Mouse (Mus musculus) midbrain, embryonic 16.5 days (tissue): ENCODE data around the gene Wt1. TPM values are rescaled to one million over a fixed set of nuclear protein-coding genes. Genes with fewer than 3 reads are reported as not detected.

Source experiments
- ATAC-seq: fragments of 200-750 bp; cut with Nextera tagmentation; 2 replicates; pipeline ENCODE4 v1.8.0; 2017; ENCODE audit warnings: moderate TSS enrichment
- H3K27ac ChIP-seq: fragments of 300-500 bp; sonication (generic); 2 replicates; pipeline ENCODE4 v1.5.1; 2014; ENCODE audit warnings: mild to moderate bottlenecking, low read length, mixed read lengths
- H3K27me3 ChIP-seq: fragments of 300-500 bp; sonication (generic); 2 replicates; pipeline ENCODE4 v1.6.1; 2014; ENCODE audit warnings: low read depth, low read length, mixed read lengths; ENCODE audit not compliant: control insufficient read depth, insufficient read depth
- H3K36me3 ChIP-seq: fragments of 300-500 bp; sonication (generic); 2 replicates; pipeline ENCODE4 v1.6.1; 2014; ENCODE audit warnings: mild to moderate bottlenecking, low read length, moderate library complexity, mixed read lengths; ENCODE audit not compliant: control insufficient read depth, insufficient read depth
- H3K4me1 ChIP-seq: fragments of 300-500 bp; sonication (generic); 2 replicates; pipeline ENCODE4 v1.6.1; 2014; ENCODE audit warnings: mild to moderate bottlenecking, low read length, mixed read lengths; ENCODE audit not compliant: control insufficient read depth, insufficient read depth
- H3K4me2 ChIP-seq: fragments of 300-500 bp; sonication (generic); 2 replicates; pipeline ENCODE4 v1.6.1; 2014; ENCODE audit warnings: mild to moderate bottlenecking, low read length, mixed read lengths
- H3K4me3 ChIP-seq: fragments of 300-500 bp; sonication (generic); 2 replicates; pipeline ENCODE4 v1.5.1; 2014; ENCODE audit warnings: low read depth, mild to moderate bottlenecking, low read length, moderate library complexity, mixed read lengths
- H3K9ac ChIP-seq: fragments of 300-500 bp; sonication (generic); 2 replicates; pipeline ENCODE4 v1.6.1; 2014; ENCODE audit warnings: low read depth, low read length, mixed read lengths
- H3K9me3 ChIP-seq: fragments of 300-500 bp; sonication (generic); replicated peaks from 2 replicates; pipeline ENCODE4 v1.6.1; 2014; ENCODE audit warnings: mild to moderate bottlenecking, low read length, mixed read lengths; ENCODE audit not compliant: control insufficient read depth, poor library complexity, severe bottlenecking
- WGBS: fragments of 180-500 bp; shearing (Covaris S2); extraction: QIAGEN DNeasy Blood & Tissue Kit; methylation state at CpG from one replicate; pipeline ENCODE4 v1.1.7; 2014; 5-methylcytosine and 5-hydroxymethylcytosine counted together
- polyA plus RNA-seq: library from polyadenylated mRNA; unstranded; fragments of >200 nt; fragmentation: Nextera tagmentation; extraction: Ambion mirVana; gene quantifications from 2 replicates; pipeline ENCODE4 v1.2.1, GENCODE M21; 2015

Wt1 gene
- polyA plus RNA-seq, result 0.13 and 0.22 TPM in 2 replicates

- ATAC-seq, result peak; percentile 34; the same call in 1 of the 2 replicates
- Histone ChIP-seq H3K9me3 (no peaks in the 10 kb centered on the region; the same call in 1 of the 2 replicates), H3K9ac (no peak within 1 kb of the TSS), H3K4me2 (peak within 1 kb of the TSS; percentile 21; the same call in 1 of the 2 replicates), H3K36me3 (no peaks in the 10 kb centered on the region), H3K27ac (no peak within 1 kb of the TSS), H3K4me3 (peak within 1 kb of the TSS; percentile 10; the same call in 1 of the 2 replicates), H3K4me1 (peaks cover 4% of the 10 kb centered on the region; the same call in 1 of the 2 replicates), H3K27me3 (peaks cover 78% of the 10 kb centered on the region)
- under 1% methylated on average over 20 of the region's 25 CpGs for WGBS
These were observed at the start of gene Wt1 for GRCm38 (mm10) chr2:105126279-105126678. Gene Wt1 (plus strand): TSS chr2:105126529.

- 78% methylated on average over 7 of the region's 7 CpGs for WGBS
- no peaks in the 10 kb centered on the region for H3K4me1 ChIP-seq
- no peaks in the 10 kb centered on the region for H3K36me3 ChIP-seq
These were observed 49.2 kb upstream of the Wt1 start for GRCm38 (mm10) chr2:105077151-105077550.

GRCm38 (mm10) chr2:105082256-105082790 lies 44.0 kb upstream of the Wt1 start:
- H3K9ac ChIP-seq, result no peak overlapping the region
- H3K4me2 ChIP-seq, result no peak overlapping the region
- no peak for ATAC-seq
- no peaks in the 10 kb centered on the region for H3K27me3 ChIP-seq
- no peaks in the 10 kb centered on the region for H3K36me3 ChIP-seq
- H3K27ac ChIP-seq, result no peak overlapping the region
- no peak overlapping the region for H3K4me3 ChIP-seq
- H3K9me3 ChIP-seq, result no peaks in the 10 kb centered on the region
- WGBS, result 23% methylated on average over 9 of the region's 9 CpGs
- H3K4me1 ChIP-seq, result no peaks in the 10 kb centered on the region

More at GRCm38 (mm10) chr2:105077151-105077550, 49.2 kb upstream of the Wt1 start:
- Histone ChIP-seq H3K27ac (no peak overlapping the region), H3K9me3 (no peaks in the 10 kb centered on the region), H3K27me3 (no peaks in the 10 kb centered on the region), H3K4me2 (no peak overlapping the region), H3K9ac (no peak overlapping the region), H3K4me3 (no peak overlapping the region)
- no peak for ATAC-seq

DNA sequence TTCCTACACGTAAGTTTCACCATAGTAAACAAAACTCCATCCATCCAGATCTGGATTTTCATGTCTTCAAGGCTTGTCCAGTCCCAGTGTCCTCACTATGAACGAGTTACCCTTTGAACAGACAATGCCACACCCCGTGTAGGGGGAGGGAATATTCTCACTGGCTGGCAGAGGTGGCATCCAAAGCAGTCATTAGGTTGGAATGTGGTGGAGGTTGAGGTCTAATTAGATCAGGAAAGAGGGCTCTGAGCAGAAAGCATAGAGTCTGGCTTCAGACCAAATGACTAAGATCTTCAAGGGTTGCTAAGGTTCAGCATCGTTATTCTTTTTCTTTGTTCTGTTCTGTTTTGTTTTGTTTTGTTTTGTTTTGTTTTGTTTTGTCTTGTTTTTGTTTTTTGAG lies 42.3 kb upstream of the Wt1 start:
- no peak for ATAC-seq
- H3K27ac ChIP-seq, result no peak overlapping the region

GRCm38 (mm10) chr2:105086081-105086480 lies 40.2 kb upstream of the Wt1 start:
- Histone ChIP-seq H3K27ac (no peak overlapping the region), H3K27me3 (no peaks in the 10 kb centered on the region), H3K9ac (no peak overlapping the region), H3K36me3 (no peaks in the 10 kb centered on the region), H3K4me2 (no peak overlapping the region), H3K9me3 (no peaks in the 10 kb centered on the region), H3K4me3 (no peak overlapping the region), H3K4me1 (peaks cover 11% of the 10 kb centered on the region)
- ATAC-seq, result no peak
- WGBS, result 96% methylated on average over 3 of the region's 3 CpGs

More for the DNA sequence above, 42.3 kb upstream of the Wt1 start:
- H3K27me3 ChIP-seq, result no peaks in the 10 kb centered on the region
- H3K4me3 ChIP-seq, result no peak overlapping the region
- no peaks in the 10 kb centered on the region for H3K36me3 ChIP-seq
- H3K9me3 ChIP-seq, result no peaks in the 10 kb centered on the region
- H3K4me1 ChIP-seq, result peaks cover under 1% of the 10 kb centered on the region; the same call in 1 of the 2 replicates
- WGBS, result 81% methylated on average over 4 of the region's 4 CpGs
- H3K9ac ChIP-seq, result no peak overlapping the region
- H3K4me2 ChIP-seq, result no peak overlapping the region

DNA sequence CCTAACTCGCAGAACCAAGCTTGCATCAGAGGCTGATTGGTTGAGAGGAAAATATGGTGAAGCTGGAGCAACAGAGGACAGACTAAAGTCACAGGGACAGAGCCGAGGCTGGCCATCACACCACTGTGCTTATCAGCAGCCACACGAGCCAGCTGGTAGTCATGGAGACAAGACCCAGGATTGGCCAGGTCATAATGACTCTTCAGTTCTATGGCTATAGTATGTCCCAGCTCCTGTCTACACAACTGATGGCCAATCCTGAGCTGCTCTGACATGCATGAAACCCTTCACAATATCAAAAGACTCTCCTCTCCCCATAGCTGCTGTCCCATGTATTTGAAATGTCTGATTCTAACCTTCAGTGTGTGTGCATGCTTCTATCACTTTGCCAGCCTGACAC lies 38.3 kb upstream of the Wt1 start:
- no peak overlapping the region for H3K4me3 ChIP-seq
- ATAC-seq, result no peak
- no peak overlapping the region for H3K4me2 ChIP-seq
- H3K27me3 ChIP-seq, result no peaks in the 10 kb centered on the region; the same call in 1 of the 2 replicates
- peaks cover 11% of the 10 kb centered on the region for H3K4me1 ChIP-seq
- no peaks in the 10 kb centered on the region for H3K9me3 ChIP-seq
- no peaks in the 10 kb centered on the region for H3K36me3 ChIP-seq
- H3K9ac ChIP-seq, result no peak overlapping the region
- 82% methylated on average over 3 of the region's 3 CpGs for WGBS
- no peak overlapping the region for H3K27ac ChIP-seq

GRCm38 (mm10) chr2:105089083-105089482 lies 37.2 kb upstream of the Wt1 start:
- WGBS, result 57% methylated on average over 4 of the region's 4 CpGs
- H3K27ac ChIP-seq, result no peak overlapping the region

DNA sequence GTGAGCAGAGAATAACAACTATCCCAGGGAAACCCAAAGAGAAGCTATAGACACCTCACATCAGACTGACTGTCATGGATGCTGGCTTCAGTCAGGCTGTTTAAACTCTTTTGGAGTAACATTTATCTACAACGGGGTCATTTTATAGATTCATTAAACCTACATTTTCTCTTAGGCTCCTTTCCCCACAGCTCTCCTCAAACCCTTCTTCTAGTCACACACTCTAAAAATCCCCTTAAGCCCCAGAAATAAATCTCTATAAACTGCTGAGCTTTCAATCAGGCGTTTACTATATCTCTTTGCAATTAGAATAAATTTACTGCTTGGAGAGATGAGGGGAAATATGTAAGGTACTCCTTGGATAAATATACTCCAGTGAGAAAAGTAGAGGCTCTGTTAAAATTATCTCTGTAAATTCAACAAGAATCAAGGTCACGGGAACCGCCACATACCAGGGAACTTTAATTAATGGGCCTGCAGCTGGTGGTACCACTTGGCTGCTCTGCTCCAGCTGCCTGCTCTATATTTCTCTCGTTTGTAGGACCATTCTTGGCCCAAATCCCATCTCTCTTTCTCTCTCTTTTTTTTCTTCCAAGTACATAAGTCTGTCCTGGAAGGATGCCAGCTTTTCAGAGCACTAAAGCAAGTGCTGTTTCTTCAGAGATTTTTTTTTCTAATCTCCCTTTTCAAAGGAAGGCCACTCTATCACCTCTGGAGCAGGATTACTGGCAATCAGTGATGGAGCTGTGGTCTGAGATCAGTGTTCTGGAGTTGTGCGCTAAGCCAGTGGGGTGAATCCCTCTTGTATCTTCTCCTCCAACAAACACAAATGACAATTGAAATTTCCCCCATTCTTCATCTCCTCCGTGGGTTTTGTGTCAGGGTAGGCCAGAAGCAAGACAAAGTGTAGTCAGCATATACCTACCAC lies 36.5 kb upstream of the Wt1 start:
- no peak overlapping the region for H3K4me2 ChIP-seq
- peak; percentile 79 for ATAC-seq
- H3K4me3 ChIP-seq, result no peak overlapping the region
- 28% methylated on average over 7 of the region's 7 CpGs for WGBS
- H3K9me3 ChIP-seq, result no peaks in the 10 kb centered on the region
- H3K9ac ChIP-seq, result no peak overlapping the region
- peak overlapping the region; percentile 53; the same call in 1 of the 2 replicates for H3K27ac ChIP-seq
- peaks cover 11% of the 10 kb centered on the region for H3K4me1 ChIP-seq
- H3K36me3 ChIP-seq, result no peaks in the 10 kb centered on the region
- H3K27me3 ChIP-seq, result no peaks in the 10 kb centered on the region; the same call in 1 of the 2 replicates

More at GRCm38 (mm10) chr2:105089083-105089482, 37.2 kb upstream of the Wt1 start:
- H3K27me3 ChIP-seq, result no peaks in the 10 kb centered on the region; the same call in 1 of the 2 replicates
- ATAC-seq, result peak; percentile 40; the same call in 1 of the 2 replicates
- H3K36me3 ChIP-seq, result no peaks in the 10 kb centered on the region
- H3K9ac ChIP-seq, result no peak overlapping the region
- H3K4me2 ChIP-seq, result no peak overlapping the region
- H3K4me3 ChIP-seq, result no peak overlapping the region
- H3K4me1 ChIP-seq, result peaks cover 11% of the 10 kb centered on the region
- no peaks in the 10 kb centered on the region for H3K9me3 ChIP-seq

DNA sequence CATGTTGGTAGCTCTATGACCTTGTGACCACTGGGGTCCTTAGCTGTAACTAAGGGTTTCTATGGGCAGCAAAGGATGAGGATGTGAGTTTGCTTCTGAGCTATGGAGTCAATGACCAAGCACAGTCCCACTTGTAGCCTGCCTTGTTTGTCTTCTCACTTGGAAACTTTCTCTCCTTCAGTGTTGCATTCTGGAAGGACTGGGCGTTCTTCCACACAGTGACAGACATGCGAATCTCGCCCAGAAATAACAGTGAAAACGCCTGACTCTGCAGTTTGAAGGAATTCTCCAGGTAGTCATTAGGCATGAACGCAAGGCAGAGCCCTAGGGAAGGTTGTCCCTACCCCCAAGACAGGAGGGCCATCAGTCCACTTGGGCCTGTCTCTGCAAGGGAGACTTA lies 35.3 kb upstream of the Wt1 start:
- H3K27ac ChIP-seq, result no peak overlapping the region
- ATAC-seq, result no peak
- H3K4me2 ChIP-seq, result no peak overlapping the region
- H3K36me3 ChIP-seq, result no peaks in the 10 kb centered on the region
- peaks cover 11% of the 10 kb centered on the region for H3K4me1 ChIP-seq
- no peaks in the 10 kb centered on the region; the same call in 1 of the 2 replicates for H3K27me3 ChIP-seq
- H3K9ac ChIP-seq, result no peak overlapping the region
- H3K4me3 ChIP-seq, result no peak overlapping the region
- H3K9me3 ChIP-seq, result no peaks in the 10 kb centered on the region
- WGBS, result 87% methylated on average over 5 of the region's 5 CpGs
